Mouse (Mus musculus) layer of hippocampus, adult 11-12 months (tissue): ENCODE measurements around the gene Ikzf1.

Experiments used
- DNase-seq: peaks from one replicate; pipeline ENCODE4 v3.0.0; 2022; ENCODE audit warnings: low spot score

Gene Ikzf1

DNA sequence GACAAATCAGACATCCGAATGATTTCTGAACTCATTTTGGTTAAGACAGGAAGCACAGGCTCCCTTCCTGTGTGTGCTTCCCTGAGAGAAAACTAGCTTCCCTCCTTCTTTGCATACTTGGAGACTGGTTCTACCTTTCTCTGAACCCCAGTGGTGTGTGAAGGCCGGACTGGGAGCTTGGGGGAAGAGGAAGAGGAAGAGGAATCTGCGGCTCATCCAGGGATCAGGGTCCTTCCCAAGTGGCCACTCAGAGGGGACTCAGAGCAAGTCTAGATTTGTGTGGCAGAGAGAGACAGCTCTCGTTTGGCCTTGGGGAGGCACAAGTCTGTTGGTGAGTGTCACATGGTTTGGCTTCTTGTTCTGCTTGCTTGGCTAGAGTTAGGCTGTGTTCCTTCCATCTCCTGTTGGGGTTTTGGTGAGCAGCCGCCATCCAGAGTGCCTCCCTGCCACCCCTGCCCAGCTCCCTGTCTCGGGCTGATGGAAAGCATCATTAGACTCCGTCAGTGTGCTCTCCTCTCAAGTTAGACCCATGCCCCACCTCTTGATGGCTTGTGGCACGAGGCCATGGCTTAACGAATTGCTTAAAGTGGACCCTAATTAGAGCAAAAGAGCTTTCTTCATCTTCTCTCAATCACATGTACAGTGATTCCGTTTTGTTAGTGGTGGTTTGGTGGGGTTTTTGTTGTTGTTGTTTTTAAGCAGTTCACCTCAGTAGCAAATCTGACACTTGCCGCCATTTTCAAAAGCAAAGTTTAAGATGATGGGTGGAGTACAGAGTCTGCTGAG is 5.4 kb downstream of the Ikzf1 start:
- no peak for DNase-seq

DNA sequence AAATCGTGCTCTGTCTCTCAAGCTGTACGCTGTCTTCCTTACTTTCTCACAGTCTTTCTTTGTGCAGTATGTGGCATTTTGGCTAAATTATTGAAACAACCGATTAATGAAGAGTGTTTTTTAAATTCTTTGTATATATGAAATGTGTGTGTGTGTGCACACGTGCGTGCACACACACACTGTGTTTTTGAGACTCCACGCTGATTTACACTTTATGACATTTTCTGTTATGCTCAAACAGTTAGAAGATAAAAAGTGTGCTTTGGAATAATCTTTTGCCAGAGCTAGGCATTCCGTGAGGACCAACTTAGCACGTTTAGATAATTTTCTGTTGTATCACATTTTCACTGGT is 6.0 kb downstream of the Ikzf1 start:
- DNase-seq: no peak

DNA sequence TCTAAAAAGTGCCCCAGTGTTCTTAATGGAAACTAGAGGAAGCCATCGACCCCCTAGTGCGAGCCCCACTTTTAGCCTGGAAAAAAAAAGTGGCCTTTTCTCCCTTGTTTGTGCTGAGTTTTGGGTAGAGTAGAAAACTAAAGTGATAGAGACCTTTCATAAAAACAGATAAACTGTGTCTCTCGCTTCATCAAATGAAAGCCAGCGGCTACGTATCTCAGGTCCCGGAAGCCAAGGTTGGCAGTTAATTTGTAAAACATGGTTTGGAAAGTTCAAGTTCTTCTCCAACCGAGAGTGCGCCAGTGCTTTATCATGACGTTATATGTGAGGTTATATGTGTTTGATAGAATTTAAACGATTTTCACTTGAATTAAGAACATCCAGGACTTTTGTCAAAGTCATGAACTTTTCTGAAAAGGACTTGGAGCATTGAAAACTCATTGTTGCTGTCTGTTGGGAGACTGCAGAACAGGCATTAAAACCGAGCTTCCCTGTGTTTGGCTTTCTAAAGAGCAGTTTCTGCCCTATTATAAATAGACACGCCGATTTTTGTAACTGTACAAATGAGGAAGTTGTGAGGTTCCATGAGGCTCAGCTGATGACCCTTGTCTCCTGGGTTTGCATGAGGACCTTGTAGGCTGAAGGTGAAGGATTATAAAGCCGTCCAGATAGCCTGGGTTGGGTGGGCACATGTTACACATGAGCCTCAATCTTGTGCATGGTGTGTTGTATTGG is 6.7 kb downstream of the Ikzf1 start:
- no peak for DNase-seq

DNA sequence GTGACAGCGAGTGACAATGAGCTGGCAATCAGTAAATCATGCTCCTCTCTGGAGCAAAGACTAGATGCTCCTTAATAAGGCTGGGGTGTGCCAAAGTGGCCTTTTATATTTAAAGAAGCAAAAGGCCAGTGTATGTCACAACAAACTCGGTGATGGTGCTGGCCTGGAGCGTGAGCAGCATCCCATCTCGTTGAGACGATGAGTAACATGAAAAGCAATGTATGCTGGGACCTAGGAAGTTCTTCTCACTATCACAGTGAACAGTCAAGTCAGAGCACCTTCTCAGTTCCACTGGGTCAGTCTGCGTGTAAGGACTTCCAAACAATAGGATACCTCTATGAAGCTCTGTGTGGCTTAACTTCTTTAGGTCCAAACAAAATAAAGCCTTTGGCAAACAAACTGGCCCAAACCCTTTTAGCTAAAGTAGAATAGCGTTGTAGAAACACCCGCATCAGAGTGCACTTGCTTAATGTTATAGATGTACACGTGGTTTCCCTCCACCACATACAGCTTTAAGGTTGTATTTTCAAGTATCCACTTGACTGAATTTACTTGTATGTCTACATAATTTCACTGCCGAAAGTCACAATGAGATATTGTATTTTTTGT is 7.9 kb downstream of the Ikzf1 start:
- no peak for DNase-seq

DNA sequence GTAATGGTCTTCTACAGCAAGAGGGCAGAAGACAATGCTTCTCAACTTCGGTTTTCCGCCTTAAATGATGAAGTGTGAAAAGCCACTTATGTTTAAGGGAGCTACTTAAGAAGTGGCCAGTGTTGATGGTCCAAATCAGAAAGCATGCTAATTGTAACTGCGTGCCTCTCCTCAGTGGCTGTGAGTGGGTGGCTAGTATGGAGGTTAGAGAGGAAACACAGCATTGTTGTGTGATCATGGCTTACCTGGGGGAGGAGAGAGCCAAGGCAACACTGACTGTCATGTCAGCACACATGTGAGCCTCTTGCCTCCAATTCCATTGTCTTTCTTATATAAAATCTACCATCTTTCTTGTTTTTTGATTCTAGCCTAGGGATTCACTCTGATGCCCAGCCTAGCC is 8.6 kb downstream of the Ikzf1 start:
- DNase-seq: no peak

DNA sequence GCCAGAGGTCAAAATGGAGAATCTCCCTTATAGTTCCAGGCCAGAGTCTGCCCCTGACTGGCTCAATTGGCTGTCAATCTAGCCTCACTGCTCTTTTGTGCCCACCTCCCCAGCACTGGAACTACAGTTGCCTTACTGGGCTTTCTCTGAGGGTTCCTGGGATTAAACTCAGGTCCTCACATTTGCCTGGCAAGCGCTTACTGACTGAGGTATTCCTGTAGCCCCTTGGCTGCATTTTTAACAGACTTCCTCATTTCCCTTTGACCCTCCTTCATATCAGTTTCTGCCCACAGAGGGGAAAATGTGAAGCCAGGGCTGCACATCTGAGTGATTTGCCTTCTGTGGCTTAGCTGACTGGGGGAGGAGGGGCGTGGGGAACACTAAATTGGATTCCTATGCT is 9.3 kb downstream of the Ikzf1 start:
- DNase-seq: no peak

DNA sequence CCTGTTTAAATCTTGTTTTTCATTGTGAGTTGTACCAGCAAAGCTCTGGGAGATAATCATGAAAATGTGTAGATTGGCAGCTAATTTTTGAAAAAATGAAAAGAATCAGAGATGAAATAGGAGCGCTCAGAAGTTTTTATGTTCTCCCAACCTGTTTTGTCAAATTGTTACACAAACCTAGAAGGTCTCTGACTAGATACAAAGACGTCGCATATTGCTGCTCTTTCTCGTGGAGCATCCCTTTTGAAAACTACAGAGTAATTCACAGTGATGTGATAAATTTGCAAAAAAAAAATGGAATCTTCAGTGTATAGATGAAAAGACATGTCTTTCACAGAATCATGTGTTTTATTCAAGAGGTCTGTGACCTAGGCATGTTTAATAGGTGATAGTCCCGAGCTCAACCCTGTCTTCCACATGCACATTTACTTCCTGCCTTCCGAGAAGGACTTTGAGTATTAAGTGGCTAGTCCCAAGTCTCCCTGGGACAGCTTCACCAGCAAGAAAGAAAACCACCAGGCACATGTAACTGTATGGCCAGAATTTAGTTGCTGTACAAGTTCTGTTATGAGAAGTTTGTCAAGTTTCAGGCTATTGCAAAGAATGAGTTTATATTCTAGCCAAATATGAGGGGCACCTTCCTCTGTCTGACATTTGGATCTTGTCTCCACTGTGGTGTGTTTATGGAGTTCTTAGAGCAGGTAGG is 9.8 kb downstream of the Ikzf1 start:
- DNase-seq: no peak

DNA sequence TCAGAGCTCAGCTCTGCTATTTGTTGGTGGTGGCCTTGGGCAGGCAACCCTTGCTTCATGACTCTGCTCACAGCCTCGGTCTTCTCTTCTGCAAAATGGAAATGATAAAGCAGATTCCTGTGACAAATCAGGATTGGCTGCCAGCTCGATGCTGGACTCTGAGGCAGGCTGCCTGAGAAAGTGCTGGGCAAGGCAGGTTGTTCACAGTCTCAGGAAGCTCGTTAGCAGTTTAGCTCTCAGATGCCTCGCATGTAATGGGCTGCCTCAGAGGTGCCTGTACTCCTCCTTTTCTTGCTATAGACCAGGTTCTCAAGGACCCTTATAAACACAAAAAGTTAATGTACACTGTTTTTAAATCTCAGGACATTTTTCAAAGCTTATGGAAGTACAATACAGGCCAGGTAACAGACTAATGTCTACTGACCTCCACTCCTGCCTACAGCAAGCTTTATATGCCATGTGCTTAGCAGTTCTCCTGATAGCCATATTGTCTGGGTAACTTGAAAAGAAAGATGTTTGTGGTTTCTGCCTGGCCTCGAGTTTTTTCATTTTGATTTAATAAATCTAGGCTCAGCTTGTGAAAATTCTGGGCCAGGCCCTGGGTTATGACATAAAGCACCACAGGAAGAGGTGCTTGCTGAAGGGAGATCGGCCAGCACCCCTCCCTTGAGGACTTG is 10.5 kb downstream of the Ikzf1 start:
- no peak for DNase-seq

DNA sequence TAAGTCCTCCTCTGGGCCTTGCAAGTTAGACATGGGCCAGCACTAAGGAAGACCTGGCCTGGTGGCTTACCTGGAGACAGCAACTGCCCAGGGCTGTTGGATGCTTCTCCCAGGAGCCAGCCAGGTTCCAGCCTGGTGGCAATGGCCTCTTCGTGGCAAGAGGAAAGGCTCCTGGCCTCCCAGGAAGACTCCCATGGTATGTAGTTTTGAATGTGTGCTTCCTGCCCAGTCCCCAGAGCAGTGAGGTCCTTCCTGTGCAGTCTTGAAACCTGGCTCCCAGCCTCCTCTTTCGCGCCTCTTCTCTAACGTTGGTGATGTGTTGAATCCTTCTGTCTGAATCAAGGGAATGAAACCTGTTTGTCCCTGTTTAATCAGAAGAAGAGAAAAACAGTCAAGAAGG is 11.1 kb downstream of the Ikzf1 start:
- no peak for DNase-seq

DNA sequence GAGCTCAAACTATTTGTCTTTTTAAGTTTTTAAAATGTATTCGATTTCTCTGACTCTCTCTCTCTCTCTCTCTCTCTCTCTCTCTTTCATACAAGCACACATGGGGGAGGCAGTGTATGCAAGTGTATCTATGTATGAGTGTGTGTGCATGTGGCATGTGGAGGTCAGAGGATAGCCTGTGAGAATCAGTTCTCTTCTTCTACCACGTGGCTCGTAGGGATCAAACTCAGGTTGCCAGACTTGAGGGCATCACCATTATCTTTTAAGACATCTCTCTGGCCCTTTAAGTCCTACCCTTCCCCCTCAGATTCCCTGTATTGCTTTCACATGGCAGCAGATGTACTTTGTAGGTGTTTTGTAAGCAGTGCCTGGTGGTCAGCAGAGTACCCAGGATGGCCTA is 12.0 kb downstream of the Ikzf1 start:
- no peak for DNase-seq

DNA sequence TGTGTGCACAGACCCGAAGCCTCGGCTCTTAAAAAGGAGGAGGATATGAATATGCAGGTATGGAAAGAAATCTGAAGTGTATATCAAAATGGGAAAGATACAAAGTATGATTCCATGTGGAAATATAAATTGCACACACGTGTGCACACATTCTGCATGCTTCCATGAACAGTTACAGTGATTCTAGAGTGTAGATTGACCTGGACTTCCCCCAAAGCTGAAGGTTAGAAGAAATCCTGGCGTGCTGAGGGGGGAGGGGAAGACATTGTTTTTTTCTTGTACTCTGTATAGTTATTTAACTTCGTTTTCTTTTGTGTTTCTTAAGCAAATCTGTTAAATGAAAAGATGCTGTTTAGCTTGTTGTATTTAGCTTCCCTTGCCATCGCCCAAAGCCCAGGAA is 16.6 kb downstream of the Ikzf1 start:
- DNase-seq: no peak

DNA sequence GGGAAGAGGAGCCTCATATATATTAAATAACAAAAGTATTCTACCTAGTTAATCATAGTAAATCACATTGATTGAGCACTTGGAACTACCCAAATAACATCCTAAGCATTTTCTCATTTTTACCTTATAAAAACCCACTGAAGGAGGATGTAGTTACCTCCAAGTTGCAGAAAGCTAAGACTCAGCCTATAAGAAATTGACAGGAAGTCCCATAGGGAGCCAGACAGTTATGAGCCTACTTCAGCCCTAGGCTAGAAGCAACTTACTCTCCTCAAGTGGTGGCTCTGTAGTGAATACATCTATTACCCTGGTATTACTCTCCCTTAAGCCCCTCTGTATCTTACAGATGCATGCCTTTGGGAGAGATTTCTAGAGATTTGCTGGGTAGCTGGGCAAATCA is 19.0 kb downstream of the Ikzf1 start:
- DNase-seq: no peak

DNA sequence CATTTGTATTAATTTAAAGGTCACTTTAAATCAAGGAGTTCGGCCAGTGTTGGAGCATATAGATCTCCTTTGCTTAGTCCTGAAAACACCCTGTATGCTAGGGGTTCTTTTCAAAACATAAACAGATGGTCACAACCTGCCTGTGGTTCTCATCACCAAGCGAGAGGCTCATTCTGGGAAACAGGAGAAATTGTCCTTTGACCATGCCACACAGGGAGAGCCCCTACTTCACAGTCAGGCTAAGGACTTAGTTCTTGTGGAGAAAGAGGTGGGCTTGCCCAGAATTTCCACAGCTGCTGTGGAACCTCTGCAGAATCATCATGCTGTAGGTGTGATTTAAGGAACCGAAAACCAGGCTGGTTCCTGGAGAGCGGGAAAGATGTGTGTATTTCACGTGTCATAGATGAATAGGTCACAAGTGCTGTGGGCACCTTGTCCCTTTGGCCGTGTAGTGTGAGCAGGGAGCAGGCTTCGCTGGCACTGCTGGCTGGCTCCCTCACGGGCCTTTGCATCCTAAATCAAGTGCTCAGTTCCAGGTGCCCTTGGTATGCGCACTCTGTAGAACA is 23.4 kb downstream of the Ikzf1 start:
- DNase-seq: no peak

DNA sequence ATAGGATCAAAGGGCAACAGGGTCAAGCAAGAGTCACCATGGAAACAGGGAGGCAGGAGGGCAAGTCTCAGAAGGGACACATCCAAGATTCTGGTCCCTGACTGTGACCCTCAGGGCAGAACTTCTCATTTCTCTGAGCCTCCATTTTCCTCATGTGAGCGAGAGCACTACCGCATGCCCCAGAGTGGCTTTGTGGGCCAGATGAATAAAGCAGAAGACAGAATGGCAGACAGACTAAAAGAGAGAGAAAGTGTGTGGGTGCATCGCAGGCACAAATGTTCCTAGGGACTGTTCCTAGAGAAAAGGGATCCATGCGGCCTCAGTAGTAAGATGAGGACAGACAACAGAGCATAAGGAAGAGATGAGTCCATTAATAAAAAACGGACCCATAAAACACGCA is 24.5 kb downstream of the Ikzf1 start:
- no peak for DNase-seq

DNA sequence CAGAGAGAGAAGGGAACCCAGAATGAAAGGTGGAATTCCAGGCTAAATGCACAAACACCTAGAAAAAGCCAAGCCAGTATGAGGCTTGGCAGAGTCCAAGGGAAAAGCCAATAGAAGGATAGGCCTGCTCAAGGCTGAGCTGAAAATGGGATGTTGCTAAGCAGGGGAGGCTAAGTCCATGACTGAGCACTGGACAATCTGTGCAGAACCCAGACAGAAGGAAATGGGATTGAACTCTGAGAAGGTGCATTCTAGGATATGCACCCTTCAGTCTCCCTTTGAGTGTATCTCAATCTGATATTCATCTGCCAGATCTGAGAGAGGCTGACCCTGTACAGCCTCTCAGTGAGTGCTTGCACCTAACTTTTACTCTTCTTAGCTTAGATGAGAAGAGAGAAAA is 25.9 kb downstream of the Ikzf1 start:
- DNase-seq: no peak

DNA sequence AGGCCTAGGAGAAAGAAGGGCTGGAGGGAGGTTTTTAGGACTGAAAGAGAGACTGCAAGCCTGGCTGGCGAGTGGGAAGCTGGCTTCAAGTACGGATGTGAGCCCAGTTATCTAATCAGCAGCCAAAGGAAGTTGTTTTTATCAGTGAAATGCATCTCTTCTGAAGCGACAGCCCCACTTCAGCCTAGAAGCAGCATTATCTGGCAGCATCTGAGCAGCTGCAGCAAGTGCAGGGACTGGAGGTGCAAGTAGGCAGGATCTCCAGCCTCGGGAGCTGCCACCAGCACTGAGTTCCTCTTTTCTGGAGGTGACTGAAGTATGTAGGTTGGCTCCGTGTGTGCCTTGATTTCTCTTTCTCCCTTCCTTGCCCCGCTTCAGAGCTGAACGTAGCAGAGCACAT is 26.9 kb downstream of the Ikzf1 start:
- DNase-seq: no peak

DNA sequence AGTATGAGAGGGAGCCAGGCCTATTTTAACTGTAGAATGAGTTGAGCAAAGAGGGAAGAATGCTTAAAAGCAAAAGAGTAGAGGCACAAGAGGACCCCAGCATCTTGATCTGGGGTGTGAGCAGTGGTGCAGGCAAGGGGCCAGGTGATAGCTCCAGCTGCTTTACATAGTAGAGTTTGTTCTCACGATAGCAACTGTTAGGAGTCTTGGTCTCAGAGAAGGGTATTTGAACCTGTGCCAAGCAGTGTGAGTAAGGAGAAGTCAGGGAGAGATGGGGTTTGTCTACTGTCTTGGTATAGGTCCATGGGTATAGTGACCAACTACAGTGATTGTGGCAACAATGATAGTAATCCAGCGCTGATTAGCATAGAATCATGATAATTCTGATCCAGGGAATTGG is 29.9 kb downstream of the Ikzf1 start:
- DNase-seq: no peak

DNA sequence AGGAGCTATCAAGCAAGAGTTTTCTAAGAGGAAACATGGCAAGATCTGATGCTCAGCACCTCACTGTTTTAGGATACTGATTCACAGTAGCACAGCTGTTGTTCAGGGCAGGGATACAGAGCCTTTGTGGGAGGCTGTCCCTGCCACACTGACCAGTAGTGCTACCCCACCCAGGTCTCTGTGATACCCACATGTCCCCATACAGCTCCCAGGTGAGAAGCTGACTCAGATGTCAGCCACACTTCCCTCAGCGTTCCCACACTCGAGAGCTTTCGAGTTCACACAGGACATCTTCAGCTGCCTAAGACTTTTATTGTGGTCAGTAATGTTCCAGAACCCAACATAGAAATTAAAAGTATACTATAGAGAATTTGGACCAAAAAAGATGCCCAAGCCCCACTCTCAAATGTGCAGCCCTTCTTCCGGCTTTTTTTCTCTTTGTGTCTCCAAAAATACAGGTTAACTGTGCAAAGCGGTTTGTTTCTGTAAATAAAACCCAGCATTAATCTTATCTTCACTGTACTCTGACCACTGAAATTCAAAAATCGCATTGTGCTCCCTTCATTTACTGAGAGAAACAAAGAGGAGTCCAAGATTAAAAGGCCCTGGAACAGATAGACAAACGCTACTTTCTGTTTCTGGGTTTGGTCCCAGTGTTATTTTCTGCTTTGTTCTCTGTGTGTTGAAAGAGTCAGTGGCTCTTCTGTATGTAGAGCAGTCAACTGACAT is 31.3 kb downstream of the Ikzf1 start:
- DNase-seq: no peak

DNA sequence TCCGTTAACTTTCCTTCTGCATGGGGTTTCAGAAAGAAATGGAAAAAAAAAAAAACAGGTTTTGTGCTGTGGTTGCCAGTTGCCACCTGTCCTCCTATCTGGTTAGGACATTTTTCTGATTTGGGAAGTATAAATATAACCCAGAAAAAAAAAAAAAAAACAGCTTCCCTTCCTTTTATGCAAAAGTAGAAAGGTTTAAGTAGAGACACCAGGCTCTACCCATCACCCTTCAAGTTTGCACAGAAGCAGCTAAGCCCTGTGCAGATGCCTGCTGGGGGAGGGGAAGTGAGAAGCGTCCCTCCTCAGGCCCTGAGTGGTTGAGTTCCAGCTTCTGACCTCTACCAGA is 31.9 kb downstream of the Ikzf1 start:
- no peak for DNase-seq

DNA sequence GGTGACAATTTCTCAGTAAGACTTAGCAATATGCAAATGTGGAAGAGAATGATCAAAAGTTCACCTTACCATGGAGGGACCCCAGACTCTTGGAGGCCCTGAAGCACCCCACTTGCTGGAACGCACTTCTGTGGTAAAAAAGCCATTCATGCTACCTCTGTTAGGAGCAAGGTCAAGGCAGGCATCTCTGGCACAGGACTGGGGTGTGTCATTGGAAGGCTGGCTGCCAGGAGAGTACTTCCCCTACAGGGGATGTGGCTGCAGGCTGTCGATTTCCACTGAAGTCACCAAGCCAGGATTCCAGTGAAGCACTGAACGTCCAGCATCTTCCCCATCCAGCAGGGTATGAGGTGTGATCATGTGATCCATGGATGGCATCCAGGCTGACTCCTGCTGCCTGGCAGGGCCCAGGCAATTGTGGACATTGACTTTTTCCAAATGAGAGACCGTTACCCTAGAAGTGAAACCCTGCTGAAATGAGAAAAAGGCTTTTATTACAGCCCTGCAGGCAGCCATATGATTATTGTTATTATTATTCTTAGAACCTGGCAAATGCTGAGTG is 32.9 kb downstream of the Ikzf1 start:
- no peak for DNase-seq

DNA sequence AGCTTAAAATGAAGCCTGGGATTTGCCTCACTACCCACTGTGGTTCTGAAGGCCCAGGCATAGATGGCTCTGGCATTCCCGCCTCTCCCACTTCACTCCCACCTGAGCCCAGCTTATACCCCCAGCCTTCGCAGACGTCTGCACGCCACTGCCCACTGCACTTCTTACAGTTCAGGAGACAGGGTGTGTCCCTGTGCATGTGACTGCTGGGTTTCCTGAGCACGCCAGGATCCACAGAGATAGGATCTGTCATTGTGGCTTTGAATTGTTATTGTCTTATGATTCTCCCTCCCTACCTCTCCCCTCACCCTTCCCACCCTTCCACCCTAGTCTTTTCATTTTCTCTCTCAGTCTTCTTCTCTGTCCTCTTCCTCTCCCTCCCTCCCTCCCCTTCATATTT is 34.9 kb downstream of the Ikzf1 start:
- no peak for DNase-seq
